Mouse (Mus musculus): ENCODE data around the gene Pm20d1. TPM values are rescaled to one million over a fixed set of nuclear protein-coding genes. Genes with fewer than 3 reads are reported as not detected.

Gene Pm20d1
- 3.8 and 5.6 TPM in 2 replicates for polyA plus RNA-seq (2015; fragmentation: Nextera tagmentation; extraction: Ambion mirVana)

GRCm38 (mm10) chr1:131797202-131797909 lies at the start of gene Pm20d1:
Gene Pm20d1, plus strand, starts transcription at chr1:131797381.
- Histone ChIP-seq H3K9ac (peak within 1 kb of the TSS; percentile 28), H3K27me3 (replicated peaks) (no peaks in the 10 kb centered on the region), H3K36me3 (no peaks in the 10 kb centered on the region), H3K4me1 (replicated peaks) (0 out of 2 replicates have a peak, but pooled peaks cover 3% of the 10 kb centered on the region), H3K27ac (no peak within 1 kb of the TSS), H3K9me3 (no peaks in the 10 kb centered on the region), H3K4me3 (replicated peaks) (peak within 1 kb of the TSS; percentile 26; the same call in 1 of the 2 replicates), H3K4me2 (replicated peaks) (peak within 1 kb of the TSS; percentile 60)
- WGBS, result 10% methylated on average over 26 of the region's 26 CpGs
- peak; percentile 88 for ATAC-seq

GRCm38 (mm10) chr1:131747761-131748160 lies 49.4 kb upstream of the Pm20d1 start:
- Histone ChIP-seq H3K36me3 (no peaks in the 10 kb centered on the region), H3K4me3 (replicated peaks) (no peak overlapping the region), H3K4me2 (replicated peaks) (no peak overlapping the region), H3K9me3 (no peaks in the 10 kb centered on the region), H3K4me1 (replicated peaks) (0 out of 2 replicates have a peak, but pooled peaks cover 4% of the 10 kb centered on the region), H3K27me3 (replicated peaks) (no peaks in the 10 kb centered on the region), H3K9ac (no peak overlapping the region), H3K27ac (no peak overlapping the region)
- 60% methylated on average over 2 of the region's 2 CpGs for WGBS
- no peak for ATAC-seq

GRCm38 (mm10) chr1:131748636-131749035 lies 48.5 kb upstream of the Pm20d1 start:
- Histone ChIP-seq H3K9me3 (no peaks in the 10 kb centered on the region), H3K27ac (no peak overlapping the region), H3K27me3 (replicated peaks) (no peaks in the 10 kb centered on the region), H3K36me3 (no peaks in the 10 kb centered on the region), H3K4me1 (replicated peaks) (0 out of 2 replicates have a peak, but pooled peaks cover under 1% of the 10 kb centered on the region), H3K4me3 (replicated peaks) (no peak overlapping the region), H3K4me2 (replicated peaks) (no peak overlapping the region), H3K9ac (no peak overlapping the region)
- 82% methylated on average over 2 of the region's 2 CpGs for WGBS
- ATAC-seq, result no peak

- 73% methylated on average over 15 of the region's 15 CpGs for WGBS
These were observed 47.3 kb upstream of the Pm20d1 start for GRCm38 (mm10) chr1:131749706-131750545.

GRCm38 (mm10) chr1:131751181-131751890 lies 45.8 kb upstream of the Pm20d1 start:
- H3K9me3 ChIP-seq, result no peaks in the 10 kb centered on the region
- no peak overlapping the region for H3K4me2 ChIP-seq (replicated peaks)
- H3K36me3 ChIP-seq, result no peaks in the 10 kb centered on the region
- H3K4me3 ChIP-seq (replicated peaks), result no peak overlapping the region
- ATAC-seq, result no peak
- H3K27ac ChIP-seq, result no peak overlapping the region
- 79% methylated on average over 3 of the region's 3 CpGs for WGBS
- no peaks in the 10 kb centered on the region for H3K27me3 ChIP-seq (replicated peaks)
- no peak overlapping the region for H3K9ac ChIP-seq
- no peaks in the 10 kb centered on the region for H3K4me1 ChIP-seq (replicated peaks)

More at GRCm38 (mm10) chr1:131749706-131750545, 47.3 kb upstream of the Pm20d1 start:
- no peak for ATAC-seq
- H3K9me3 ChIP-seq, result no peaks in the 10 kb centered on the region
- H3K4me3 ChIP-seq (replicated peaks), result no peak overlapping the region
- H3K4me1 ChIP-seq (replicated peaks), result no peaks in the 10 kb centered on the region
- no peak overlapping the region for H3K9ac ChIP-seq
- H3K4me2 ChIP-seq (replicated peaks), result no peak overlapping the region
- no peak overlapping the region for H3K27ac ChIP-seq
- no peaks in the 10 kb centered on the region for H3K27me3 ChIP-seq (replicated peaks)
- no peaks in the 10 kb centered on the region for H3K36me3 ChIP-seq

- H3K27me3 ChIP-seq (replicated peaks), result no peaks in the 10 kb centered on the region
- no peaks in the 10 kb centered on the region for H3K36me3 ChIP-seq
- 67% methylated on average over 10 of the region's 10 CpGs for WGBS
- no peak overlapping the region for H3K4me2 ChIP-seq (replicated peaks)
- no peaks in the 10 kb centered on the region for H3K9me3 ChIP-seq
- no peaks in the 10 kb centered on the region for H3K4me1 ChIP-seq (replicated peaks)
- ATAC-seq, result no peak
- no peak overlapping the region for H3K9ac ChIP-seq
- no peak overlapping the region for H3K4me3 ChIP-seq (replicated peaks)
- H3K27ac ChIP-seq, result no peak overlapping the region
These were observed 45.3 kb upstream of the Pm20d1 start for GRCm38 (mm10) chr1:131751891-131752311.

- H3K27me3 ChIP-seq (replicated peaks), result no peaks in the 10 kb centered on the region
- no peak for ATAC-seq
- no peak overlapping the region for H3K9ac ChIP-seq
These were observed 42.9 kb upstream of the Pm20d1 start for GRCm38 (mm10) chr1:131754212-131754829.

GRCm38 (mm10) chr1:131754916-131755315 lies 42.3 kb upstream of the Pm20d1 start:
- no peak for ATAC-seq
- Histone ChIP-seq H3K36me3 (no peaks in the 10 kb centered on the region), H3K4me2 (replicated peaks) (no peak overlapping the region), H3K27me3 (replicated peaks) (no peaks in the 10 kb centered on the region), H3K4me1 (replicated peaks) (no peaks in the 10 kb centered on the region), H3K4me3 (replicated peaks) (no peak overlapping the region), H3K27ac (no peak overlapping the region), H3K9me3 (no peaks in the 10 kb centered on the region), H3K9ac (no peak overlapping the region)
- WGBS, result 87% methylated on average over 4 of the region's 4 CpGs

More at GRCm38 (mm10) chr1:131754212-131754829, 42.9 kb upstream of the Pm20d1 start:
- H3K4me1 ChIP-seq (replicated peaks), result no peaks in the 10 kb centered on the region
- WGBS, result 47% methylated on average over 3 of the region's 3 CpGs
- no peaks in the 10 kb centered on the region for H3K36me3 ChIP-seq
- no peak overlapping the region for H3K4me3 ChIP-seq (replicated peaks)
- no peak overlapping the region for H3K27ac ChIP-seq
- no peak overlapping the region for H3K4me2 ChIP-seq (replicated peaks)
- H3K9me3 ChIP-seq, result no peaks in the 10 kb centered on the region

GRCm38 (mm10) chr1:131757211-131757610 lies 40.0 kb upstream of the Pm20d1 start:
- no peaks in the 10 kb centered on the region for H3K9me3 ChIP-seq
- no peak overlapping the region for H3K4me2 ChIP-seq (replicated peaks)
- no peak for ATAC-seq

GRCm38 (mm10) chr1:131758796-131759195 lies 38.4 kb upstream of the Pm20d1 start:
- ATAC-seq, result no peak
- Histone ChIP-seq H3K9ac (no peak overlapping the region), H3K4me2 (replicated peaks) (no peak overlapping the region), H3K9me3 (no peaks in the 10 kb centered on the region), H3K36me3 (no peaks in the 10 kb centered on the region), H3K27me3 (replicated peaks) (no peaks in the 10 kb centered on the region), H3K27ac (no peak overlapping the region), H3K4me3 (replicated peaks) (no peak overlapping the region), H3K4me1 (replicated peaks) (no peaks in the 10 kb centered on the region)
- 81% methylated on average over 7 of the region's 7 CpGs for WGBS

More at GRCm38 (mm10) chr1:131757211-131757610, 40.0 kb upstream of the Pm20d1 start:
- Histone ChIP-seq H3K27ac (no peak overlapping the region), H3K36me3 (no peaks in the 10 kb centered on the region), H3K27me3 (replicated peaks) (no peaks in the 10 kb centered on the region), H3K9ac (no peak overlapping the region), H3K4me3 (replicated peaks) (no peak overlapping the region), H3K4me1 (replicated peaks) (no peaks in the 10 kb centered on the region)
- 95% methylated on average over 6 of the region's 6 CpGs for WGBS

- ATAC-seq, result no peak
- no peak overlapping the region for H3K27ac ChIP-seq
- H3K36me3 ChIP-seq, result no peaks in the 10 kb centered on the region
- no peak overlapping the region for H3K9ac ChIP-seq
- H3K4me3 ChIP-seq (replicated peaks), result no peak overlapping the region
- H3K9me3 ChIP-seq, result no peaks in the 10 kb centered on the region
- H3K4me1 ChIP-seq (replicated peaks), result no peaks in the 10 kb centered on the region
- no peak overlapping the region for H3K4me2 ChIP-seq (replicated peaks)
- 66% methylated on average over 9 of the region's 9 CpGs for WGBS
- no peaks in the 10 kb centered on the region for H3K27me3 ChIP-seq (replicated peaks)
These were observed 37.3 kb upstream of the Pm20d1 start for GRCm38 (mm10) chr1:131759667-131760427.
